Mouse (Mus musculus) kidney, adult 2 months (tissue): Measurements from ENCODE around the gene Tas2r102. TPM values are rescaled to one million over a fixed set of nuclear protein-coding genes. Genes with fewer than 3 reads are reported as not detected.

Source experiments
- DNase-seq: peaks from one replicate; pipeline ENCODE4 v3.0.0; 2021
- H3K27ac ChIP-seq: fragments of 200-500 bp; 2 replicates; pipeline ENCODE4 v1.5.1; 2012; ENCODE audit warnings: low read depth, low read length, control low read depth, inconsistent platforms; ENCODE audit not compliant: insufficient read depth
- H3K27me3 ChIP-seq: fragments of 200-500 bp; replicated peaks from 2 replicates; pipeline ENCODE4 v1.6.1; 2012; ENCODE audit warnings: mild to moderate bottlenecking, moderate library complexity, low read length, inconsistent platforms; ENCODE audit not compliant: control insufficient read depth, insufficient read depth
- H3K36me3 ChIP-seq: fragments of 200-500 bp; 2 replicates; pipeline ENCODE4 v1.6.1; 2012; ENCODE audit warnings: mild to moderate bottlenecking, moderate library complexity, low read length, inconsistent platforms; ENCODE audit not compliant: control insufficient read depth, insufficient read depth
- H3K4me1 ChIP-seq: fragments of 200-500 bp; 2 replicates; pipeline ENCODE4 v1.6.1; 2011; ENCODE audit warnings: low read length; ENCODE audit not compliant: control insufficient read depth, insufficient read depth
- H3K4me3 ChIP-seq: fragments of 200-500 bp; 2 replicates; pipeline ENCODE4 v1.5.1; 2011; ENCODE audit warnings: mild to moderate bottlenecking, low read depth, low read length, control low read depth; ENCODE audit not compliant: insufficient read depth
- CTCF ChIP-seq: fragments of 200-500 bp; conservative IDR thresholded peaks from 2 replicates; pipeline ENCODE4 v1.5.1; 2011; ENCODE audit warnings: low read depth, mild to moderate bottlenecking, control low read depth, low read length, moderate library complexity, mixed read lengths; ENCODE audit not compliant: insufficient read depth, insufficient read length
- POLR2A ChIP-seq: fragments of 200-500 bp; IDR thresholded peaks from one replicate; pipeline ENCODE4 v1.6.1; 2011; ENCODE audit warnings: low read depth, low read length, control low read depth
- WGBS: fragments of 180-500 bp; shearing (Covaris S2); methylation state at CpG from one replicate; pipeline ENCODE4 v1.1.7; 2018; 5-methylcytosine and 5-hydroxymethylcytosine counted together
- polyA plus RNA-seq: library from polyadenylated mRNA; depleted of rRNA; stranded (reverse); fragments of >200 nt; gene quantifications from 2 replicates; pipeline ENCODE4 v1.2.3, GENCODE M21; 2012; rRNA removed

The Tas2r102 gene
- not detected in 2 replicates for polyA plus RNA-seq

DNA sequence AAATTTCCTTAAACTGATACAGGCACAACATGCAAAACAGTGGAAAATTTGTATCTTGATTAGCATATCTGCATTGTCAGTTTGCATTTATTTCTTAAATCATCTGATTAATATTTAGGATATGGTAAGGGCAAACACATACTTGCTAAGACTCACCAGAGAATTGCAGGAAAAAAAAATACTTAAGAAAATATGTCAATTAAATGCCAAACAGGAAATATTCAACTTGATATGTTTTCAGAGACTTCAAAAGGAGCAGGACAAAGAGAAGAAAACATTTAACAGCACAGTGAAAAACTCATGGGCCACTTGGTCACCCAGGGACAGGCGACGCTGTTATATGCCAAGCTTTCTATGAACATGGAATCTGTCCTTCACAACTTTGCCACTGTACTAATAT lies at the start of gene Tas2r102:
Gene Tas2r102, plus strand, starts transcription at position 301 of the 400 bp plus-strand sequence.
- TF ChIP-seq CTCF (no peak), POLR2A (no peak)
- Histone ChIP-seq H3K27me3 (no peaks in the 10 kb centered on the region), H3K4me3 (no peak within 1 kb of the TSS), H3K27ac (no peak within 1 kb of the TSS), H3K36me3 (no peaks in the 10 kb centered on the region), H3K4me1 (no peaks in the 10 kb centered on the region)
- DNase-seq, result no peak
- WGBS, result 92% methylated on average over 2 of the region's 2 CpGs

DNA sequence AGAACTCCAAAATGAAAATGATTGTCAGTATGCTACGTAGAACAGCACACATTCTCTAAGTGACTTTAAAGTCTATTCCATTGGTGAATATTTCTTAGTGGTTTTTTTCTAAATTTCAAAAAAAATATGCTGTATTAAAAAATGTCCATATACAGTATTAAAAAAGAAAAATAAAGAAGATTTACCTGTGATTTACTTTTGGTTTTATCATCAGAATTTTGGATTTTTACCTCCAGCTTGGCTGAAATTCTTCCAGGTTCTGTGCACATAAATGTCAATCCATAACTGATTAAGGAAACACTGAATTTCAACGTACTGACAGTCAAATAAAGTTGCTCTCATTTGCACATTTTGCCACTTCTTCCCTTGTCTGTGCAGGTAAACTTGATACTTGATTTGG lies 24.0 kb upstream of the Tas2r102 start, which contains the start of gene Tas2r115:
Gene Tas2r115, minus strand, starts transcription at position 101 of the 400 bp plus-strand sequence.
- H3K27me3 ChIP-seq, result no peaks in the 10 kb centered on the region
- no peaks in the 10 kb centered on the region for H3K36me3 ChIP-seq
- no peak for TF ChIP-seq POLR2A
- no peak for TF ChIP-seq CTCF
- H3K4me1 ChIP-seq, result no peaks in the 10 kb centered on the region
- no peak within 1 kb of the TSS for H3K4me3 ChIP-seq
- DNase-seq, result no peak
- WGBS, result 68% methylated on average over 2 of the region's 2 CpGs
- H3K27ac ChIP-seq, result no peak within 1 kb of the TSS

DNA sequence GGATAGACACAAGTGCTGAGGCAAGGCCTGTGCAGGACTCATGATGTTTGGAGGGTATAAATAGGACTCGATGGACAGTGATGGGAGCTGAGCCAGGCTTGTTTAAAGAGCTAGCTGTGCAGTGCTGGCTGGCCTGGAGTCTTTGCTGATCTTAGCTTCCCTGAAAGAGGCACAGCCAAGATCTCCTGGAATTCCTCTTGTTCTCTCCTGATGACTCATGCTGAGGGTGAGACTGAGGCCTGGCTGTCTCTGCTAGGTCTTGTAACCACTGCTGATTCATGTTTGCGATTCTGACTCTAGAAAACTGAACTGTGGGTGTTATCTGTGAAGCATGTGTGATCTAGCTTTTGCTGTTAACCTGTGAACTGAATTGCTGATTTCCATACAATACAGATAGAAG lies 11.7 kb upstream of the Tas2r102 start:
- 77% methylated on average over 2 of the region's 2 CpGs for WGBS
- no peaks in the 10 kb centered on the region for H3K27me3 ChIP-seq
- H3K4me1 ChIP-seq, result no peaks in the 10 kb centered on the region
- no peaks in the 10 kb centered on the region for H3K36me3 ChIP-seq
- TF ChIP-seq CTCF (no peak), POLR2A (no peak)
- no peak overlapping the region for H3K4me3 ChIP-seq
- no peak overlapping the region for H3K27ac ChIP-seq
- no peak for DNase-seq

DNA sequence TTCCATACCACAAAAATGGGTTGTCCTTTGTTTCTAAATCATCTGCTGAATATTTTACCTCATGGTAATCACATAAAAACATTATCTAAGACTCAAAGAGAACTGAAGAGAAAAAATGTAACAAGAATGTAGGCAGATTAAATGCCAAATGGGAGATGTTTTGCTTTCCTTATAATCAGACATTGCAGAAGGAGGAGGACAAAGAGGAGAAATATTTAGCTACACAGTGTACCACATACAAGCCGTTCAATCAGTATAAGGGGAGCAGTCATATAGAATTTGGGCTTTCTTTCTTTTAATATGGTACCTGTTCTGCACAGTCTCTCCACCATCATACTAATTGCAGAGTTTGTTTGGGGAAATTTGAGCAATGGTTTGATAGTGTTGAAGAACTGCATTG lies 7.5 kb upstream of the Tas2r102 start, which contains the start of gene Tas2r124:
Gene Tas2r124, plus strand, starts transcription at position 301 of the 400 bp plus-strand sequence.
- H3K4me3 ChIP-seq, result no peak within 1 kb of the TSS
- WGBS, result 82% methylated on average over 1 of the region's 1 CpGs
- H3K27ac ChIP-seq, result no peak within 1 kb of the TSS
- DNase-seq, result no peak
- H3K27me3 ChIP-seq, result no peaks in the 10 kb centered on the region
- H3K36me3 ChIP-seq, result no peaks in the 10 kb centered on the region
- TF ChIP-seq POLR2A (no peak), CTCF (no peak)
- H3K4me1 ChIP-seq, result no peaks in the 10 kb centered on the region

DNA sequence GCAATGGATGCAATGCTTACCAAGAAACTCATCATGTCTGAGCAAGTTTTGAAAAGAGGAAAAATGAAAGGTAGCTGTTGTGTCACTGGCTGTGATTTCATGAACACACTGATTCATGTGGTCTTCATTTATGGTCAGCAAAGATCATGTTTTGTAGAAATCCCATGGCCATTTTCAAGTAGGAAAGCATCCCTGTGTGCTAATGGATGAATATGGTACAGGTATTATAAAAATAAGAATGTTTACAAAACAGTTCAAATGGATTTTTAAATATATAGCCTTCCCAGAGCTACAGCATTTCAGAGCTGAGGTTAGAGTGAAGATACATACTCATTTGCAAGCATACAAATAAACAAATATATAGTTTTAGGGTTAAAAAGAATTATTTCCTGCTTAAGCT lies 16.1 kb downstream of the Tas2r102 start, which contains the start of gene Tas2r136:
Gene Tas2r136, minus strand, starts transcription at position 101 of the 400 bp plus-strand sequence.
- Histone ChIP-seq H3K36me3 (no peaks in the 10 kb centered on the region), H3K4me3 (no peak within 1 kb of the TSS), H3K27me3 (no peaks in the 10 kb centered on the region), H3K4me1 (no peaks in the 10 kb centered on the region), H3K27ac (no peak within 1 kb of the TSS)
- TF ChIP-seq POLR2A, result no peak
- no peak for TF ChIP-seq CTCF
- DNase-seq, result no peak

DNA sequence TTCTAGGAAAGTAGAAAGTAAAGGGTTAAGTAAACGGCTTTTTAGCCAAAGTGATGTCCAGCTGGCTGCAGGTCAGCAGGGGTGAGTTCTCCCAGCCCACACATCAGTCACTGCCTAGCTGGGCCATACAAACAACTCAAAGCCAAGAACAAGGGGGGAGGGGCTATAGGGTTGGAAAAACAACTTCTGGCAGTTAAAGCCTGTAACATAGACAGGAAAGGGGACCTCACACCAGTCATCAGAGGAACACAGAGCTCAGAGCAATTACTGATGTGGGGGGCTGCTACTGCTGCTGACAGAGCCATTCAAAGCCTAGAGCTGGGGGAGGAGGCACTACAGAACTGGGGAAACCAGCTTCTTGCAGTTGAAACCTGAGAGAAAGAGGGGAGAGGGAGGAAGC lies 33.5 kb downstream of the Tas2r102 start:
- no peak overlapping the region for H3K27ac ChIP-seq
- no peaks in the 10 kb centered on the region for H3K4me1 ChIP-seq
- H3K27me3 ChIP-seq, result no peaks in the 10 kb centered on the region
- H3K4me3 ChIP-seq, result no peak overlapping the region
- no peaks in the 10 kb centered on the region for H3K36me3 ChIP-seq
- WGBS, result 3% methylated on average over 1 of the region's 1 CpGs
- TF ChIP-seq POLR2A (no peak), CTCF (no peak)
- DNase-seq, result no peak

DNA sequence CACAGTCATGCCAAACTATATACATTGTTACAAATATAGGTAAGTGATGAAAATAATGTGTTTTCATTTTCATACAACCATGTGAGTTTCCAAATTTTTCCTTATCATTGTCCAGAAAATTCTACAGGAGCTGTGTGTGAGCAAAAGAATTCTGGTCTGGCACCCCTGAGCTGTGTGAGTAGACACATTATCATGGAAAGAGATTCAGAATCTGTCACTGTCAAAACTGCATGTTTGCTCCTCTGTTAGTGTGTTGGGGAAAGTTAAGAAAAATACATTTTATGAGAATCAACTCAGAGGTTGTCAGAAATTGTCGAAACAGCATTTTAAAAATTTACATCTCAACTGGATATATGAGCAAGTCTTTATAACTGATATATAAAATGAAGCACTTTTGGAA lies 40.6 kb downstream of the Tas2r102 start, which contains the start of gene Tas2r117:
Gene Tas2r117, plus strand, starts transcription at position 301 of the 400 bp plus-strand sequence.
- Histone ChIP-seq H3K27me3 (no peaks in the 10 kb centered on the region), H3K4me1 (no peaks in the 10 kb centered on the region), H3K36me3 (no peaks in the 10 kb centered on the region), H3K4me3 (no peak within 1 kb of the TSS), H3K27ac (no peak within 1 kb of the TSS)
- DNase-seq, result no peak
- no peak for TF ChIP-seq CTCF
- TF ChIP-seq POLR2A, result no peak
- 82% methylated on average over 1 of the region's 1 CpGs for WGBS

Other genes with a start within 250 kb of the Tas2r102 start
- gene Prh1, start 192.3 kb upstream of the Tas2r102 start, polyA plus RNA-seq, result not detected in 2 replicates
- gene Prp2, start 166.2 kb upstream of the Tas2r102 start, polyA plus RNA-seq, result not detected in 2 replicates
- gene A630073D07Rik, start 110.6 kb upstream of the Tas2r102 start, polyA plus RNA-seq, result not detected in 2 replicates
- gene Tas2r120, start 105.2 kb upstream of the Tas2r102 start, polyA plus RNA-seq, result not detected in 2 replicates
- not detected in 2 replicates for gene Tas2r121, start 61.1 kb upstream of the Tas2r102 start, polyA plus RNA-seq
- not detected in 2 replicates for gene Tas2r122, start 50.2 kb upstream of the Tas2r102 start, polyA plus RNA-seq
- not detected in 2 replicates for gene Tas2r115, start 24.1 kb upstream of the Tas2r102 start, polyA plus RNA-seq
- not detected in 2 replicates for gene Tas2r124, start 7.4 kb upstream of the Tas2r102 start, polyA plus RNA-seq
- gene Tas2r136, start 16.0 kb downstream of the Tas2r102 start, polyA plus RNA-seq, result not detected in 2 replicates
- gene Tas2r117, start 40.7 kb downstream of the Tas2r102 start, polyA plus RNA-seq, result not detected in 2 replicates
- not detected in 2 replicates for gene Tas2r123, start 85.0 kb downstream of the Tas2r102 start, polyA plus RNA-seq
- gene Tas2r116, start 93.3 kb downstream of the Tas2r102 start, polyA plus RNA-seq, result not detected in 2 replicates
- gene Tas2r110, start 105.9 kb downstream of the Tas2r102 start, polyA plus RNA-seq, result not detected in 2 replicates
- gene Tas2r113, start 130.9 kb downstream of the Tas2r102 start, polyA plus RNA-seq, result not detected in 2 replicates
- gene Tas2r125, start 147.5 kb downstream of the Tas2r102 start, polyA plus RNA-seq, result not detected in 2 replicates
- gene Tas2r129, start 189.0 kb downstream of the Tas2r102 start, polyA plus RNA-seq, result not detected in 2 replicates
- gene Tas2r131, start 195.8 kb downstream of the Tas2r102 start, polyA plus RNA-seq, result not detected in 2 replicates
- gene Tas2r109, start 218.8 kb downstream of the Tas2r102 start, polyA plus RNA-seq, result not detected in 2 replicates